Mouse (Mus musculus) CH12.LX (cell line): ENCODE data around the gene Sgk2. TPM values are rescaled to one million over a fixed set of nuclear protein-coding genes. Genes with fewer than 3 reads are reported as not detected.

Experiments used
- DNase-seq: peaks from one replicate; pipeline ENCODE4 v3.0.0-alpha.2; 2013; ENCODE audit errors: extremely low read depth
- H3K27ac ChIP-seq: 2 replicates; pipeline ENCODE4 v1.5.1; 2012; ENCODE audit warnings: low read depth, mild to moderate bottlenecking, control low read depth, moderate library complexity; ENCODE audit not compliant: insufficient read depth
- H3K27me3 ChIP-seq: replicated peaks from 2 replicates; pipeline ENCODE3; 2012; ENCODE audit warnings: inconsistent platforms
- H3K36me3 ChIP-seq, 2 experiments: replicated peaks in 1 of 2; 2 replicates each; pipeline versions ENCODE3 to v1.6.1; 2012; ENCODE audit warnings: inconsistent platforms in 1 of 2, low read length in 1 of 2, mild to moderate bottlenecking in 1 of 2, mixed read lengths in 1 of 2, moderate library complexity in 1 of 2; ENCODE audit not compliant: control insufficient read depth in 1 of 2, insufficient read depth in 1 of 2
- H3K4me1 ChIP-seq, 2 experiments: 2 replicates each; pipeline ENCODE4 v1.6.1; 2012; ENCODE audit warnings: inconsistent platforms in 1 of 2, moderate library complexity in 1 of 2; ENCODE audit not compliant: insufficient read depth in 2 of 2, control insufficient read depth in 1 of 2
- H3K4me2 ChIP-seq: 2 replicates; pipeline ENCODE4 v1.6.1; 2012; ENCODE audit warnings: low read depth, mild to moderate bottlenecking, control low read depth; ENCODE audit not compliant: poor library complexity, insufficient read depth, severe bottlenecking
- H3K4me3 ChIP-seq, 3 experiments: fragments of 150-350 bp in 1 of 3; sonication (generic) in 1 of 3; replicated peaks in 1 of 3; 2 replicates each; pipeline versions ENCODE3 to v1.5.1; 2011 to 2012; ENCODE audit warnings: low read depth in 2 of 3, low read length in 2 of 3, mild to moderate bottlenecking in 2 of 3, moderate library complexity in 2 of 3, control low read depth in 1 of 3, improper control_type of control experiment in 1 of 3, inconsistent platforms in 1 of 3, mixed read lengths in 1 of 3; ENCODE audit not compliant: poor library complexity in 1 of 3
- H3K79me2 ChIP-seq: replicated peaks from 2 replicates; pipeline ENCODE4 v1.6.1; 2012; ENCODE audit warnings: mild to moderate bottlenecking, moderate library complexity; ENCODE audit not compliant: control insufficient read depth, poor library complexity, insufficient read depth, severe bottlenecking; ENCODE audit errors: extremely low read depth
- H3K9ac ChIP-seq: 2 replicates; pipeline ENCODE4 v1.6.1; 2012; ENCODE audit warnings: low read depth, mild to moderate bottlenecking, control low read depth, moderate library complexity; ENCODE audit not compliant: insufficient read depth
- H3K9me3 ChIP-seq: replicated peaks from 2 replicates; pipeline ENCODE3; 2012; ENCODE audit warnings: low read length, inconsistent platforms, mixed read lengths
- CHD1 ChIP-seq: IDR thresholded peaks from 2 replicates; pipeline ENCODE4 v1.6.1; 2012; ENCODE audit warnings: low read depth, low read length, improper control_type of control experiment, inconsistent platforms
- CTCF ChIP-seq, 2 experiments: IDR thresholded peaks in 1 of 2; conservative IDR thresholded peaks in 1 of 2; 2 replicates each; pipeline ENCODE4 v1.5.1; 2011 to 2012; ENCODE audit warnings: low read depth in 2 of 2, low read length in 2 of 2, improper control_type of control experiment in 1 of 2, inconsistent platforms in 1 of 2, mild to moderate bottlenecking in 1 of 2, moderate library complexity in 1 of 2
- E2F4 ChIP-seq: IDR thresholded peaks from 2 replicates; pipeline ENCODE4 v1.6.1; 2011; ENCODE audit warnings: low read depth, low read length, improper control_type of control experiment; ENCODE audit not compliant: insufficient replicate concordance
- ELF1 ChIP-seq: IDR thresholded peaks from 2 replicates; pipeline ENCODE4 v1.6.1; 2014; ENCODE audit warnings: low read depth, mild to moderate bottlenecking, inconsistent platforms, low read length, improper control_type of control experiment
- ETS1 ChIP-seq: conservative IDR thresholded peaks from 2 replicates; pipeline ENCODE4 v1.6.1; 2012; ENCODE audit warnings: low read depth, mild to moderate bottlenecking, inconsistent platforms, low read length, improper control_type of control experiment, moderate library complexity
- IRF4 ChIP-seq: IDR thresholded peaks from 2 replicates; pipeline ENCODE4 v1.6.1; 2014; ENCODE audit warnings: low read depth, mild to moderate bottlenecking, inconsistent platforms, low read length, improper control_type of control experiment
- MAFK ChIP-seq: IDR thresholded peaks from 2 replicates; pipeline ENCODE4 v1.6.1; 2011; ENCODE audit warnings: low read length, improper control_type of control experiment; ENCODE audit not compliant: insufficient replicate concordance
- MAX ChIP-seq: IDR thresholded peaks from 2 replicates; pipeline ENCODE4 v1.6.1; 2011; ENCODE audit warnings: low read length, improper control_type of control experiment
- MEF2A ChIP-seq: IDR thresholded peaks from 2 replicates; pipeline ENCODE4 v1.6.1; 2014; ENCODE audit warnings: low read depth, mild to moderate bottlenecking, inconsistent platforms, low read length, improper control_type of control experiment, borderline replicate concordance
- MYC ChIP-seq: IDR thresholded peaks from 2 replicates; pipeline ENCODE4 v1.6.1; 2011; ENCODE audit warnings: low read depth, mild to moderate bottlenecking, improper control_type of control experiment, low read length
- PAX5 ChIP-seq: IDR thresholded peaks from 2 replicates; pipeline ENCODE4 v1.6.1; 2012; ENCODE audit warnings: low read length, inconsistent platforms, mixed read lengths
- POLR2A ChIP-seq: IDR thresholded peaks from 2 replicates; pipeline ENCODE4 v1.6.1; 2011; ENCODE audit warnings: low read depth, mild to moderate bottlenecking, improper control_type of control experiment, low read length
- SIN3A ChIP-seq: IDR thresholded peaks from 2 replicates; pipeline ENCODE4 v1.6.1; 2012; ENCODE audit warnings: low read length, improper control_type of control experiment, inconsistent platforms
- TBP ChIP-seq: conservative IDR thresholded peaks from 2 replicates; pipeline ENCODE4 v1.6.1; 2011; ENCODE audit warnings: low read depth, low read length, improper control_type of control experiment
- TCF12 ChIP-seq: IDR thresholded peaks from 2 replicates; pipeline ENCODE4 v1.6.1; 2014; ENCODE audit warnings: low read depth, mild to moderate bottlenecking, inconsistent platforms, low read length, improper control_type of control experiment
- USF2 ChIP-seq: conservative IDR thresholded peaks from 2 replicates; pipeline ENCODE4 v1.6.1; 2011; ENCODE audit warnings: low read depth, low read length, improper control_type of control experiment
- ZC3H11A ChIP-seq: IDR thresholded peaks from 2 replicates; pipeline ENCODE4 v1.6.1; 2012; ENCODE audit warnings: low read depth, mild to moderate bottlenecking, inconsistent platforms, low read length, improper control_type of control experiment
- ZNF384 ChIP-seq: IDR thresholded peaks from 2 replicates; pipeline ENCODE4 v1.6.1; 2012; ENCODE audit warnings: low read depth, low read length, improper control_type of control experiment, inconsistent platforms
- dilution Hi-C: fragments of 300-500 bp; cut with MboI; formaldehyde crosslinking; loops from 2 replicates; pipeline ENCODE4 v1.14.3; 2020; ENCODE audit warnings: low sequenced_read_pairs; ENCODE audit not compliant: extremely low pct_unique_long_range_greater_than_20kb, extremely low pct_ligation_motif_present
- in situ Hi-C: fragments of 300-500 bp; cut with MboI; formaldehyde crosslinking; loops from 3 replicates; pipeline ENCODE4 v1.14.3; 2019; ENCODE audit warnings: low sequenced_read_pairs, low pct_ligation_motif_present, low pct_unique_long_range_greater_than_20kb, mixed read lengths
- polyA plus RNA-seq: library from polyadenylated mRNA; unstranded; fragments of >175 nt; gene quantifications from 2 replicates; pipeline ENCODE4 v1.2.1, GENCODE M21; 2012; ENCODE audit warnings: low read depth; ENCODE audit not compliant: insufficient read length
- total RNA-seq, 2 experiments: library from RNA; depleted of rRNA; stranded (reverse); fragments of 300-350 nt in 1 of 2; fragments of >200 nt in 1 of 2; gene quantifications; 2 replicates each; pipeline ENCODE4 v1.2.3; 2012 to 2014

Sgk2 gene
- total and polyA plus RNA-seq, 3 experiments: not detected

- Histone ChIP-seq H3K4me1 (peaks cover 0 to 4% of the 10 kb centered on the region in 2 experiments; a peak in 2 of 4 replicates), H3K36me3 (no peaks in the 10 kb centered on the region), H3K27ac (no peak overlapping the region), H3K9ac (no peak overlapping the region), H3K4me3 (no peak overlapping the region), H3K4me2 (no peak overlapping the region), H3K27me3 (peaks cover 50% of the 10 kb centered on the region), H3K79me2 (no peaks in the 10 kb centered on the region), H3K9me3 (no peaks in the 10 kb centered on the region)
- dilution Hi-C loops: no loop called here
- DNase-seq: no peak
- no peak for TF ChIP-seq TCF12
- no peak for TF ChIP-seq ZC3H11A
- TF ChIP-seq ZNF384: no peak
- TF ChIP-seq USF2: no peak
- no peak for TF ChIP-seq ELF1
- no peak for TF ChIP-seq ETS1
- in situ Hi-C loops: no loop called here
Measured at GRCm38 (mm10) chr2:162973206-162973605, 13.9 kb upstream of the Sgk2 start.

GRCm38 (mm10) chr2:162973637-162974036, 13.5 kb upstream of the Sgk2 start:
- Histone ChIP-seq H3K36me3 (no peaks in the 10 kb centered on the region), H3K27me3 (peaks cover 50% of the 10 kb centered on the region), H3K9ac (no peak overlapping the region), H3K27ac (no peak overlapping the region), H3K9me3 (no peaks in the 10 kb centered on the region), H3K79me2 (no peaks in the 10 kb centered on the region), H3K4me1 (peaks cover 0 to 4% of the 10 kb centered on the region in 2 experiments; a peak in 2 of 4 replicates), H3K4me2 (no peak overlapping the region), H3K4me3 (no peak overlapping the region)
- in situ Hi-C loops (no loop called here), dilution Hi-C loops (no loop called here)
- no peak for DNase-seq
- TF ChIP-seq ELF1: no peak
- no peak for TF ChIP-seq TBP
- no peak for TF ChIP-seq CHD1
- no peak for TF ChIP-seq E2F4
- TF ChIP-seq MAFK: no peak
- TF ChIP-seq PAX5: no peak
- TF ChIP-seq CTCF (conservative IDR thresholded peaks at IDR 0.05 in 1 of 2, IDR thresholded peaks at IDR 0.05 in 1 of 2; ENCODE audit: low read depth in 2 of 2, low read length in 2 of 2): no peak
- no peak for TF ChIP-seq IRF4
- no peak for TF ChIP-seq ZNF384
- no peak for TF ChIP-seq SIN3A

GRCm38 (mm10) chr2:162975157-162975775, 11.9 kb upstream of the Sgk2 start:
- no peaks in the 10 kb centered on the region for H3K79me2 ChIP-seq
- H3K9me3 ChIP-seq: no peaks in the 10 kb centered on the region
- no peak for TF ChIP-seq E2F4
- TF ChIP-seq USF2: no peak
- TF ChIP-seq CHD1: no peak
- TF ChIP-seq SIN3A: no peak
- no peak for TF ChIP-seq IRF4
- TF ChIP-seq MEF2A: no peak
- TF ChIP-seq MAFK: no peak
- TF ChIP-seq MAX: no peak
- TF ChIP-seq PAX5: no peak
- no peak for TF ChIP-seq POLR2A
- no peak for TF ChIP-seq MYC
- TF ChIP-seq, all 38 proteins: peak for 0
- Histone ChIP-seq H3K27me3 (peaks cover 44% of the 10 kb centered on the region), H3K36me3 (no peaks in the 10 kb centered on the region), H3K27ac (no peak overlapping the region), H3K9ac (no peak overlapping the region), H3K4me2 (no peak overlapping the region), H3K4me3 (no peak overlapping the region), H3K4me1 (peaks cover 0 to 4% of the 10 kb centered on the region in 2 experiments; a peak in 2 of 4 replicates)
- dilution Hi-C loops: no loop called here
- no peak for DNase-seq
- in situ Hi-C loops: no loop called here
